In genomic region chr2:70960090-70960489, GRCm38 (mm10) we compare ENCODE assay signal across 21 mouse cellular contexts.
DNase-seq lines count a peak whose midpoint lies in the region; ATAC-seq lines count a peak whose summit lies in the region.
"Had no signal": no experiment of that assay in that cellular context is flagged by ENCODE, and none has a peak within 500 bp of the region (broad histone marks: within the 10 kb centered on the region; RNA-seq: fewer than 3 reads in every experiment).

No protein-coding gene starts in this region.

- no peak for DNase-seq in hindbrain, embryonic 11.5 days (ENCODE audit: low spot score)
- peak; percentile 42 for DNase-seq in A20 (ENCODE audit: low read depth, low spot score)
- peak; percentile 10 for DNase-seq in ZHBTc4 (ENCODE audit: low read depth, low spot score)
- DNase-seq in spleen, adult 18-20 months, result no peak
- DNase-seq in heart, postnatal 14 days, result no peak
- no peak for DNase-seq in layer of hippocampus, adult 11-12 months (ENCODE audit: low spot score)
- DNase-seq: adrenal gland, postnatal 10 days; cerebellum, adult 2 months; cerebellum, postnatal 25 days; gastrocnemius, adult 2 months; kidney, postnatal 25 days; layer of hippocampus, postnatal 36 days; liver, embryonic 13.5 days; lung, adult 2 months; right cerebral cortex, adult 18-20 months had no signal

- intact Hi-C loops in heart, postnatal 14 days (cut with DNase I), result no loop called here

- peak; percentile 65; the same call in 1 of the 2 replicates for ATAC-seq in hindbrain, embryonic 13.5 days (ENCODE audit: low FRiP score)
- no peak for ATAC-seq in hindbrain, embryonic 11.5 days (ENCODE audit: low FRiP score)
- ATAC-seq in hindbrain, embryonic 16.5 days, result peak; percentile 70
- ATAC-seq: intestine, postnatal 0 days had no signal

- no peaks in the 10 kb centered on the region for H3K9me3 ChIP-seq in hindbrain, embryonic 13.5 days
- H3K9me3 ChIP-seq in hindbrain, embryonic 11.5 days (ENCODE audit: control insufficient read depth, low read length), result no peaks in the 10 kb centered on the region
- no peaks in the 10 kb centered on the region for H3K9me3 ChIP-seq in hindbrain, embryonic 16.5 days (ENCODE audit: control insufficient read depth, low read length)
- H3K9me3 ChIP-seq: embryonic facial prominence, embryonic 13.5 days; heart, embryonic 15.5 days; liver, embryonic 13.5 days had no signal

- H3K4me2 ChIP-seq in hindbrain, embryonic 13.5 days, result no peak overlapping the region
- no peak overlapping the region for H3K4me2 ChIP-seq in hindbrain, embryonic 11.5 days (replicated peaks; ENCODE audit: low read depth, low read length)
- no peak overlapping the region for H3K4me2 ChIP-seq in hindbrain, embryonic 16.5 days (ENCODE audit: low read length)
- H3K4me2 ChIP-seq: embryonic facial prominence, embryonic 13.5 days; heart, embryonic 15.5 days; liver, embryonic 13.5 days had no signal

- no peak overlapping the region for H3K4me3 ChIP-seq in hindbrain, embryonic 13.5 days
- no peak overlapping the region for H3K4me3 ChIP-seq in hindbrain, embryonic 11.5 days (ENCODE audit: low read depth, low read length)
- H3K4me3 ChIP-seq in hindbrain, embryonic 16.5 days (ENCODE audit: low read length), result no peak overlapping the region
- H3K4me3 ChIP-seq: embryonic facial prominence, embryonic 13.5 days; erythroblast, embryonic 14.5 days; gastrocnemius, adult 2 months; heart, embryonic 15.5 days; liver, embryonic 13.5 days had no signal

- no peak overlapping the region for H3K9ac ChIP-seq in hindbrain, embryonic 13.5 days
- no peak overlapping the region for H3K9ac ChIP-seq in hindbrain, embryonic 11.5 days (ENCODE audit: low read depth, low read length)
- H3K9ac ChIP-seq in hindbrain, embryonic 16.5 days (ENCODE audit: low read depth, low read length), result no peak overlapping the region
- H3K9ac ChIP-seq: embryonic facial prominence, embryonic 13.5 days; heart, embryonic 15.5 days; liver, embryonic 13.5 days had no signal

- peaks cover 9% of the 10 kb centered on the region; the same call in 1 of the 2 replicates for H3K4me1 ChIP-seq in hindbrain, embryonic 13.5 days (replicated peaks)
- H3K4me1 ChIP-seq in hindbrain, embryonic 11.5 days (replicated peaks; ENCODE audit: control insufficient read depth, insufficient read depth, low read length), result no peaks in the 10 kb centered on the region
- peaks cover 4% of the 10 kb centered on the region; the same call in 1 of the 2 replicates for H3K4me1 ChIP-seq in hindbrain, embryonic 16.5 days (ENCODE audit: control insufficient read depth, insufficient read depth, low read depth, low read length)
- H3K4me1 ChIP-seq: embryonic facial prominence, embryonic 13.5 days; heart, embryonic 15.5 days; liver, embryonic 13.5 days had no signal

- H3K27me3 ChIP-seq in hindbrain, embryonic 13.5 days, result no peaks in the 10 kb centered on the region
- H3K27me3 ChIP-seq in hindbrain, embryonic 11.5 days (ENCODE audit: control insufficient read depth, insufficient read depth, low read length), result no peaks in the 10 kb centered on the region
- H3K27me3 ChIP-seq in hindbrain, embryonic 16.5 days (replicated peaks; ENCODE audit: control insufficient read depth, insufficient read depth, low read length), result no peaks in the 10 kb centered on the region
- H3K27me3 ChIP-seq: embryonic facial prominence, embryonic 13.5 days; heart, embryonic 15.5 days; liver, embryonic 13.5 days had no signal

- peaks cover 3% of the 10 kb centered on the region; the same call in 1 of the 2 replicates for H3K36me3 ChIP-seq in hindbrain, embryonic 13.5 days
- no peaks in the 10 kb centered on the region for H3K36me3 ChIP-seq in hindbrain, embryonic 11.5 days (ENCODE audit: control insufficient read depth, insufficient read depth, low read length)
- 0 out of 2 replicates have a peak, but pooled peaks cover 2% of the 10 kb centered on the region for H3K36me3 ChIP-seq in hindbrain, embryonic 16.5 days (ENCODE audit: control insufficient read depth, insufficient read depth, low read length)
- H3K36me3 ChIP-seq: heart, embryonic 15.5 days had no signal

- 65% methylated on average over 6 of the region's 6 CpGs for WGBS in hindbrain, embryonic 13.5 days
- WGBS in hindbrain, embryonic 11.5 days, result 76% methylated on average over 6 of the region's 6 CpGs
- 57% methylated on average over 6 of the region's 6 CpGs for WGBS in hindbrain, embryonic 16.5 days

- peak overlapping the region; percentile 18; the same call in 1 of the 2 replicates for H3K27ac ChIP-seq in hindbrain, embryonic 13.5 days
- no peak overlapping the region for H3K27ac ChIP-seq in hindbrain, embryonic 11.5 days (ENCODE audit: low read depth, low read length)
- H3K27ac ChIP-seq in hindbrain, embryonic 16.5 days (ENCODE audit: low read depth, low read length), result no peak overlapping the region
- H3K27ac ChIP-seq: embryonic facial prominence, embryonic 13.5 days; gastrocnemius, adult 2 months; heart, embryonic 15.5 days; liver, embryonic 13.5 days had no signal

Comparison
In these comparisons a context has a peak if more than half of its experiments do, and no peak if none do; other contexts are left out.
1. DNase-seq: peak in A20 (single experiment) and ZHBTc4 (single experiment); none in hindbrain, embryonic 11.5 days (single experiment), spleen, adult 18-20 months (0 of 2), heart, postnatal 14 days (0 of 2) and layer of hippocampus, adult 11-12 months (single experiment).